Mouse (Mus musculus) midbrain, embryonic 11.5 days (tissue): ENCODE measurements around the gene Olfr652. TPM values are rescaled to one million over a fixed set of nuclear protein-coding genes. Genes with fewer than 3 reads are reported as not detected.

Source experiments
- ATAC-seq: fragments of 200-750 bp; cut with Nextera tagmentation; 2 replicates; pipeline ENCODE4 v1.8.0; 2017; ENCODE audit warnings: moderate TSS enrichment, moderate library complexity; ENCODE audit not compliant: low FRiP score
- DNase-seq: peaks from one replicate; pipeline ENCODE4 v3.0.0; 2015; ENCODE audit warnings: low spot score; ENCODE audit errors: missing footprints
- H3K27ac ChIP-seq: fragments of 300-500 bp; sonication (generic); 2 replicates; pipeline ENCODE4 v1.5.1; 2014; ENCODE audit warnings: low read depth, low read length
- H3K27me3 ChIP-seq: fragments of 300-500 bp; sonication (generic); 2 replicates; pipeline ENCODE4 v1.6.1; 2014; ENCODE audit warnings: mild to moderate bottlenecking, low read length, moderate library complexity, mixed read lengths; ENCODE audit not compliant: control insufficient read depth, insufficient read depth
- H3K36me3 ChIP-seq: fragments of 300-500 bp; sonication (generic); 2 replicates; pipeline ENCODE4 v1.6.1; 2014; ENCODE audit warnings: mild to moderate bottlenecking, low read length, moderate library complexity, mixed read lengths; ENCODE audit not compliant: control insufficient read depth, insufficient read depth
- H3K4me1 ChIP-seq: fragments of 300-500 bp; sonication (generic); 2 replicates; pipeline ENCODE4 v1.6.1; 2014; ENCODE audit warnings: low read length; ENCODE audit not compliant: control insufficient read depth, insufficient read depth
- H3K4me2 ChIP-seq: fragments of 300-500 bp; sonication (generic); 2 replicates; pipeline ENCODE4 v1.6.1; 2014; ENCODE audit warnings: mild to moderate bottlenecking, moderate library complexity
- H3K4me3 ChIP-seq: fragments of 300-500 bp; sonication (generic); 2 replicates; pipeline ENCODE4 v1.5.1; 2014; ENCODE audit warnings: low read depth, low read length
- H3K9ac ChIP-seq: fragments of 300-500 bp; sonication (generic); 2 replicates; pipeline ENCODE4 v1.6.1; 2014; ENCODE audit warnings: low read length
- H3K9me3 ChIP-seq: fragments of 300-500 bp; sonication (generic); 2 replicates; pipeline ENCODE4 v1.6.1; 2016; ENCODE audit warnings: low read length; ENCODE audit not compliant: control insufficient read depth
- WGBS: fragments of 180-500 bp; shearing (Covaris S2); extraction: QIAGEN DNeasy Blood & Tissue Kit; methylation state at CpG from one replicate; pipeline ENCODE4 v1.1.7; 2014; 5-methylcytosine and 5-hydroxymethylcytosine counted together
- polyA plus RNA-seq: library from polyadenylated mRNA; unstranded; fragments of >200 nt; fragmentation: Nextera tagmentation; extraction: Ambion mirVana; gene quantifications from 2 replicates; pipeline ENCODE4 v1.2.1, GENCODE M21; 2014

Gene Olfr652
- polyA plus RNA-seq, 1 experiment from 2014 or later, result not detected

DNA sequence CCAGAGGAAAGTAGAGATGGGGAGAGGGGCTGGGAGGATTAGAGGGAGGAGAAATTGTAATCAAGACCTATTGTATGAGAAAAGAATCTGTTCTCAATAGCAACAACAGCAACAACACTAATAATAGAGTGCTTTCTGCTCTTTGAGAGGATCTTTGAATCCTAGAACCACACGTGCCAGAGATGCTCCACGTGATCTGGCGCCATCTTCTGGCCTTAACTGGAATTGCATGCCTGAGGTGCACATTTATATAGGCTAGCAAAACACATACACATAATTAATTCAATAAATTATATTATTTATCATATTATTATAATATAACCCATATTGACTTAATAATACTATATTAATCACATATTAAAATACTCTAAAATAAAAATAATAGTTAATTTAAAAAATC lies 42.5 kb downstream of the Olfr652 start:
- 3% methylated on average over 3 of the region's 3 CpGs for WGBS
- Histone ChIP-seq H3K36me3 (no peaks in the 10 kb centered on the region), H3K4me1 (no peaks in the 10 kb centered on the region), H3K27ac (no peak overlapping the region), H3K27me3 (no peaks in the 10 kb centered on the region), H3K4me3 (no peak overlapping the region), H3K4me2 (no peak overlapping the region), H3K9me3 (no peaks in the 10 kb centered on the region), H3K9ac (no peak overlapping the region)
- DNase-seq (no peak), ATAC-seq (no peak)

DNA sequence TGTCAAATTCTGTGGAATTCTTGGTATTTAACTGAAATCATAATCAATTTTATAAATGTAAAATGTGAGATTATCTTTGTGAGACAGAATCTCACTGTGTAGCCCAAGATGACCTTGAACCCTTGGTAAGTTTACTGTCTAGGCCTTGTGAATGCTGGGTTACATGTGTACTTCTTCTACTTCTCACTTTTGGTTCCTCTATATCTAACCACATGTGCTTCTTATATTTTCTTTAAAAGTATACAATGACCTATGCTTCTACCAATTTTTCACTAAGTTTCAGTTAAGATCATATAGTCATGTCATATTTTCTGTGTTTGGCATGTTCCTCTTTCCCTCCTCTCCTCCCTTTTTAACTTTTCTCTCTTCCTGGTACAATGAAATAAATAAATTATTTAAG lies 44.0 kb downstream of the Olfr652 start:
- H3K27ac ChIP-seq, result no peak overlapping the region
- H3K9ac ChIP-seq, result no peak overlapping the region
- no peak overlapping the region for H3K4me2 ChIP-seq
- no peak for DNase-seq
- H3K9me3 ChIP-seq, result no peaks in the 10 kb centered on the region
- no peak for ATAC-seq
- no peaks in the 10 kb centered on the region for H3K4me1 ChIP-seq
- H3K27me3 ChIP-seq, result no peaks in the 10 kb centered on the region
- no peaks in the 10 kb centered on the region for H3K36me3 ChIP-seq
- no peak overlapping the region for H3K4me3 ChIP-seq

DNA sequence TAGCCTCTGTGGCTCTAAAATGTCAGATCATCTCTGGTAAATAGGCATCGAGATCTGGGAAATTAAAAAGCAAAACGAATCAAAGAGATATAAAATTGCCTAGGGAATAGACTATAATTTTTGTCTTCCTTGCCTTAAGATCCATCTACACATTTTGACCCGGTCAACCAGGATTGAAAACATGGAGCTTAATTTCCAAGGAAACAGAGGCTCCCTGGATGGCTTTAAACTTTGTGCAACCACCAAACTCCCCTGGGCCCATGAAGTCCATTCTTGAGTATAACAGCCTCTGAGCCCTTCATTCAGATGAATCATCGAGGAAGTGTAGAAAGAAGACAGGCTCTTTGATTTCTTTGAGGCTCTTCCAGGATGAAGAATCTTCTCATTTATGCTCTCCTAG lies 53.0 kb downstream of the Olfr652 start, which contains the start of gene Olfr656:
TSS of gene Olfr656 (plus strand) at position 301 of the 400 bp plus-strand sequence.
- no peaks in the 10 kb centered on the region for H3K27me3 ChIP-seq
- H3K4me1 ChIP-seq, result no peaks in the 10 kb centered on the region
- DNase-seq, result no peak
- no peak within 1 kb of the TSS for H3K4me2 ChIP-seq
- H3K36me3 ChIP-seq, result no peaks in the 10 kb centered on the region
- no peak within 1 kb of the TSS for H3K27ac ChIP-seq
- no peak within 1 kb of the TSS for H3K9ac ChIP-seq
- WGBS, result 72% methylated on average over 4 of the region's 4 CpGs
- ATAC-seq, result no peak
- no peak within 1 kb of the TSS for H3K4me3 ChIP-seq
- H3K9me3 ChIP-seq, result no peaks in the 10 kb centered on the region

Other genes starting within 250 kb of the Olfr652 start
- 1.9 and 2.1 TPM in 2 replicates for gene Trim12a, start 245.4 kb upstream of the Olfr652 start, polyA plus RNA-seq
- not detected in 2 replicates for gene Trim34b, start 231.4 kb upstream of the Olfr652 start, polyA plus RNA-seq
- 0.30 and 0.65 TPM in 2 replicates for gene Trim12c, start 207.5 kb upstream of the Olfr652 start, polyA plus RNA-seq
- not detected in 2 replicates for gene Trim30b, start 191.0 kb upstream of the Olfr652 start, polyA plus RNA-seq
- 0.10 TPM in 1 of 2 replicates, not detected in the other for gene Trim30c, start 160.1 kb upstream of the Olfr652 start, polyA plus RNA-seq
- 1.1 and 1.2 TPM in 2 replicates for gene Trim30a, start 95.7 kb upstream of the Olfr652 start, polyA plus RNA-seq
- 0.07 and 0.34 TPM in 2 replicates for gene Trim30d, start 53.1 kb upstream of the Olfr652 start, polyA plus RNA-seq
- gene Olfr651, start 10.8 kb upstream of the Olfr652 start, polyA plus RNA-seq, result not detected in 2 replicates
- not detected in 2 replicates for gene Olfr653, start 16.4 kb downstream of the Olfr652 start, polyA plus RNA-seq
- not detected in 2 replicates for gene Olfr654, start 26.1 kb downstream of the Olfr652 start, polyA plus RNA-seq
- not detected in 2 replicates for gene Olfr655, start 40.9 kb downstream of the Olfr652 start, polyA plus RNA-seq
- not detected in 2 replicates for gene Olfr656, start 53.1 kb downstream of the Olfr652 start, polyA plus RNA-seq
- not detected in 2 replicates for gene Olfr657, start 63.9 kb downstream of the Olfr652 start, polyA plus RNA-seq
- not detected in 2 replicates for gene Olfr658, start 86.4 kb downstream of the Olfr652 start, polyA plus RNA-seq
- not detected in 2 replicates for gene Olfr659, start 105.9 kb downstream of the Olfr652 start, polyA plus RNA-seq
- not detected in 2 replicates for gene Olfr661, start 125.6 kb downstream of the Olfr652 start, polyA plus RNA-seq
- not detected in 2 replicates for gene Usp17le, start 216.6 kb downstream of the Olfr652 start, polyA plus RNA-seq